ENCODE assay signal across 12 mouse cellular contexts in the genomic region with DNA sequence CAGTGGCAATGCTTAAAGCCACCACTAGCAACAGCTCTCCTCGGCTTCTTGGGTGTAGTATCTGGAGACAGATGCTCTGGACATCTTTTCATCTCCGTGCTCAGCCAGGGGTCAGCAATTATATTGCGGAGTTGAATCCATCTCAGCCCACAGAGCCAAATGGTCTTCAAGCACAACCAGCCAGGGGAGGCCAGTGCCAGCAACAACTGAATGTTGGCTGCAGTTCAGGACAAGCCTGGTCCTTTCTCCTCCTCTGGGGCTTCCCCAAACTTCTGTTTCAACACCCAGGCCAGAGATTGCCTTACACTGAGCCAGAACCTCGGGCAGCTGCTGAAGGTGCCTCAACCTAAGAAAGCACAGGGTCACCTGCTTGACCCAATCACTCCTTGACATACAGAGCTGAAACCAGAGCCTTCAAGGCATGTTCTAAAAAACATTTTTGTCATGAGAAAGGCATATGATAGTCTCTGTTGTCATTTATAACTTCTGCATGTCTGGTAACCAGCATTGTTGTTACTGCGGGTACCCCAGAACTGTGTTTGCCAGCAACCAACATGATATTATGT.
A peak's percentile ranks its signal among the peaks of the same experiment; 100 is the strongest.
DNase-seq lines count a peak whose midpoint lies in the region; ATAC-seq lines count a peak whose summit lies in the region.
"Had no signal": no experiment of that assay in that cellular context is flagged by ENCODE, and none has a peak within 500 bp of the region (broad histone marks: within the 10 kb centered on the region; RNA-seq: fewer than 3 reads in every experiment).

No protein-coding gene starts in this region.

- H3K27me3 ChIP-seq in embryonic facial prominence, embryonic 14.5 days (replicated peaks; ENCODE audit: control insufficient read depth, insufficient read depth, low read length) = no peaks in the 10 kb centered on the region
- peaks cover 9% of the 10 kb centered on the region; the same call in 1 of the 2 replicates for H3K27me3 ChIP-seq in embryonic facial prominence, embryonic 10.5 days (replicated peaks; ENCODE audit: low read depth, poor library complexity, severe bottlenecking)
- H3K27me3 ChIP-seq: forebrain, embryonic 15.5 days; lung, embryonic 15.5 days had no signal

- no peaks in the 10 kb centered on the region for H3K9me3 ChIP-seq in embryonic facial prominence, embryonic 14.5 days (ENCODE audit: control insufficient read depth, low read length)
- no peaks in the 10 kb centered on the region for H3K9me3 ChIP-seq in embryonic facial prominence, embryonic 10.5 days
- H3K9me3 ChIP-seq: forebrain, embryonic 15.5 days; lung, embryonic 15.5 days had no signal

- H3K27ac ChIP-seq in embryonic facial prominence, embryonic 14.5 days (replicated peaks; ENCODE audit: low read depth, low read length) = no peak overlapping the region
- H3K27ac ChIP-seq in embryonic facial prominence, embryonic 10.5 days (replicated peaks) = no peak overlapping the region
- H3K27ac ChIP-seq: forebrain, embryonic 15.5 days; kidney, postnatal 0 days; lung, embryonic 15.5 days had no signal

- H3K36me3 ChIP-seq in embryonic facial prominence, embryonic 14.5 days (ENCODE audit: control insufficient read depth, insufficient read depth, low read length) = no peaks in the 10 kb centered on the region
- H3K36me3 ChIP-seq in embryonic facial prominence, embryonic 10.5 days (replicated peaks) = no peaks in the 10 kb centered on the region
- H3K36me3 ChIP-seq: forebrain, embryonic 15.5 days; lung, embryonic 15.5 days had no signal

- 73% methylated on average over 5 of the region's 5 CpGs for WGBS in embryonic facial prominence, embryonic 14.5 days
- WGBS in embryonic facial prominence, embryonic 10.5 days = 88% methylated on average over 5 of the region's 5 CpGs

- peaks cover 4% of the 10 kb centered on the region for H3K4me1 ChIP-seq in embryonic facial prominence, embryonic 14.5 days (ENCODE audit: control insufficient read depth, insufficient read depth, low read length)
- H3K4me1 ChIP-seq in embryonic facial prominence, embryonic 10.5 days = peaks cover 25% of the 10 kb centered on the region

- DNase-seq in embryonic facial prominence, embryonic 14.5 days (ENCODE audit: low spot score) = peak; percentile 29
- no peak for DNase-seq in embryonic facial prominence, embryonic 10.5 days (ENCODE audit: low spot score)
- DNase-seq in layer of hippocampus, postnatal 10 days (ENCODE audit: low spot score in 2 of 2) = peak; percentile 57 to 59
- DNase-seq in layer of hippocampus, adult 11-12 months (ENCODE audit: low spot score) = no peak
- DNase-seq in Muller cell, postnatal 12 days (ENCODE audit: inconsistent ontology term) = peak; percentile 58
- DNase-seq in heart, postnatal 4 days = peak; percentile 46
- DNase-seq in kidney, postnatal 10 days = no peak
- DNase-seq in left cerebral cortex, postnatal 36 days (ENCODE audit: low spot score in 2 of 2) = no peak
- DNase-seq: embryo, embryonic 11 days had no signal

- no peak overlapping the region for H3K9ac ChIP-seq in embryonic facial prominence, embryonic 14.5 days (ENCODE audit: low read depth, low read length)
- H3K9ac ChIP-seq: forebrain, embryonic 15.5 days; lung, embryonic 15.5 days had no signal

- H3K4me3 ChIP-seq in embryonic facial prominence, embryonic 14.5 days (ENCODE audit: low read depth, low read length) = no peak overlapping the region
- no peak overlapping the region for H3K4me3 ChIP-seq in embryonic facial prominence, embryonic 10.5 days
- H3K4me3 ChIP-seq: forebrain, embryonic 15.5 days; lung, embryonic 15.5 days had no signal

- intact Hi-C loops in left cerebral cortex, postnatal 36 days (cut with DNase I) = loop anchor here (10.0 kb wide), 1 partner anchor 174 kb away; the partner anchor contains the start of gene Lef1

- H3K4me2 ChIP-seq in embryonic facial prominence, embryonic 14.5 days (ENCODE audit: low read depth, low read length) = no peak overlapping the region
- H3K4me2 ChIP-seq: forebrain, embryonic 15.5 days; lung, embryonic 15.5 days had no signal

- no peak for ATAC-seq in embryonic facial prominence, embryonic 14.5 days (ENCODE audit: low read depth)
- ATAC-seq: forebrain, embryonic 15.5 days had no signal

Comparison
In these comparisons a context has a peak if more than half of its experiments do, and no peak if none do; other contexts are left out.
1. DNase-seq: peak in embryonic facial prominence, embryonic 14.5 days (single experiment), layer of hippocampus, postnatal 10 days (2 of 2), Muller cell, postnatal 12 days (single experiment) and heart, postnatal 4 days (single experiment); none in embryonic facial prominence, embryonic 10.5 days (single experiment), layer of hippocampus, adult 11-12 months (single experiment), kidney, postnatal 10 days (single experiment) and left cerebral cortex, postnatal 36 days (0 of 2).